Mouse (Mus musculus) forebrain, embryonic 15.5 days (tissue): ENCODE measurements around the gene Nup210l. TPM values are rescaled to one million over a fixed set of nuclear protein-coding genes. Genes with fewer than 3 reads are reported as not detected.
"Not testable (repeated sequence)": the region's sequence is repeated elsewhere in the genome, so short reads cannot be mapped to it uniquely, and the experiment has no call there.

Source experiments
- ATAC-seq: fragments of 200-750 bp; cut with Nextera tagmentation; replicated peaks from 2 replicates; pipeline ENCODE4 v1.8.0; 2017; ENCODE audit warnings: mild to moderate bottlenecking, moderate TSS enrichment, moderate library complexity
- H3K27ac ChIP-seq: fragments of 300-500 bp; sonication (generic); replicated peaks from 2 replicates; pipeline ENCODE4 v1.5.1; 2015; ENCODE audit warnings: mild to moderate bottlenecking, inconsistent platforms
- H3K27me3 ChIP-seq: fragments of 300-500 bp; sonication (generic); 2 replicates; pipeline ENCODE4 v1.6.1; 2015; ENCODE audit warnings: inconsistent platforms
- H3K36me3 ChIP-seq: fragments of 300-500 bp; sonication (generic); 2 replicates; pipeline ENCODE4 v1.6.1; 2015; ENCODE audit warnings: mild to moderate bottlenecking, inconsistent platforms
- H3K4me1 ChIP-seq: fragments of 300-500 bp; sonication (generic); 2 replicates; pipeline ENCODE4 v1.6.1; 2015; ENCODE audit warnings: inconsistent platforms
- H3K4me2 ChIP-seq: fragments of 300-500 bp; sonication (generic); replicated peaks from 2 replicates; pipeline ENCODE4 v1.6.1; 2015; ENCODE audit warnings: mild to moderate bottlenecking, inconsistent platforms
- H3K4me3 ChIP-seq: fragments of 300-500 bp; sonication (generic); 2 replicates; pipeline ENCODE4 v1.5.1; 2015; ENCODE audit warnings: mild to moderate bottlenecking, inconsistent platforms
- H3K9ac ChIP-seq: fragments of 300-500 bp; sonication (generic); replicated peaks from 2 replicates; pipeline ENCODE4 v1.6.1; 2015; ENCODE audit warnings: mild to moderate bottlenecking, inconsistent platforms
- H3K9me3 ChIP-seq: fragments of 300-500 bp; sonication (generic); 2 replicates; pipeline ENCODE4 v1.6.1; 2016; ENCODE audit warnings: inconsistent platforms
- WGBS: fragments of 180-500 bp; shearing (Covaris S2); methylation state at CpG from one replicate; pipeline ENCODE4 v1.1.7; 2015; ENCODE audit warnings: mixed read lengths; 5-methylcytosine and 5-hydroxymethylcytosine counted together
- polyA plus RNA-seq: library from polyadenylated mRNA; unstranded; fragments of >200 nt; fragmentation: Nextera tagmentation; extraction: Ambion mirVana; gene quantifications from 2 replicates; pipeline ENCODE4 v1.2.1, GENCODE M21; 2015

Gene Nup210l
- polyA plus RNA-seq, 1 experiment from 2014 or later = 0.23 TPM

- ATAC-seq = no peak
- no peak overlapping the region for H3K9ac ChIP-seq
These were observed 137.9 kb downstream of the Nup210l start for GRCm38 (mm10) chr3:90241669-90242358.

DNA sequence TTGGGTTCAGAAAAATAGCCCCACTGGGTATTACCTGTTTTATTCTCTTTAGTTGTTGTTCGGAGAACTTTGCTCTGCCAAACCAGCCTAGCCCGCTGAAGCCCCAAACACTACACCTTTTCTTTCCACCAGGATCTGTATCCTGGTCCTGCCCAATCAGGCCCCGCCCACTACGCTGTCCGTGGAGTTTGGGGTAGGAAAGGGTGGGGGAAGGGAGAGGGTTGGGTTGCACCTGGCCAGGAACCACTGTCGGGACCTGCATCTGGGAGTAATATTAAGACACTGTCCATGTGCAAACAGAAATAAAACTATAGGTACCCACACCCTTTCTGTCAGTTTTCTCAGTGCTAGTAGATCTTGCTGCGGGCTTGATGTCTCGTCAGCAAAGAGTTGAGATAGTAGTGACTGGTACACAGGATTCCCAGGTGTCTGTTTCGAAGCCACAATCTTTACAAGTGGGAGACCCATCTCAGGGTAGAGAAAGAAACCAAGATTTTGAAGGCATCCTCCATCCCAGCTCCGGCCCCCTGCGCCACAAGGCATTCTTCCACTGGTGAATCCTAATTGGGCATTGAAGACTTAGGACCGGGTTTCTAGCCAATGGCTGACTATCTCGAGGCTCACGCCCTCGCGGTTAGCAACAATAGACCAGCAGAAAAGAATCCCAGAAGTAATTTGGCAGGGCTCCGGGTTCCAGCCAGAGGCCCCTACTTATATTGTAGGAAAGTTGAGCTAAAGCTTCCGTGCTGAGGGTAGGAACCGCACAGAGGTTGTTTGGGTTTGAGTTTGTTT lies 139.2 kb downstream of the Nup210l start, which contains the start of gene Creb3l4:
Gene Creb3l4, minus strand, starts transcription at position 529 of the 792 bp plus-strand sequence.
- H3K9ac ChIP-seq = peak within 1 kb of the TSS; percentile 35; the same call in 1 of the 2 replicates
- WGBS = 1% methylated on average over 19 of the region's 19 CpGs

More at GRCm38 (mm10) chr3:90241669-90242358, 137.9 kb downstream of the Nup210l start:
- WGBS = 87% methylated on average over 10 of the region's 10 CpGs
- H3K4me2 ChIP-seq = no peak overlapping the region
- H3K36me3 ChIP-seq = no peaks in the 10 kb centered on the region
- no peaks in the 10 kb centered on the region for H3K9me3 ChIP-seq
- no peaks in the 10 kb centered on the region for H3K27me3 ChIP-seq
- H3K27ac ChIP-seq = no peak overlapping the region
- H3K4me1 ChIP-seq = peaks cover 13% of the 10 kb centered on the region
- no peak overlapping the region for H3K4me3 ChIP-seq

DNA sequence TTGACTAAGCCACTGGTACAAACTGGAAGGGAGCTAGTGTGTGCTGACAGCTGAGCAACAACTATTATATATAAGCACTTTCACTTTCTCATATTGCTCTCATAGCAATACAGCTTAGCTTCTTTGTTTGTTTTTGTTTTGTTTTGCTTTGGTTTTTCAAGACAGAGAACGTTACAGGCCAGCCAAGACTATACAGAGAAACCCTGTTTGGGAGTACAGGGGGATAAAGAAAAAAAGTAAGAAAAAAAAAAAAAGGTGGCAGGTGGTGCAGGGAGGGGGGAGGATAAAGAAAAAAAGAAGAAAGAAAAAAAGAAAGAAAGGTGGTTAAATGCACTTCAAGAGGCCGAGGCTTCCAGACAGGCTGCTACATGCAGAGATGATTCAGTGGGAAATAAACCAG lies 141.5 kb downstream of the Nup210l start:
- 49% methylated on average over 2 of the region's 2 CpGs for WGBS
- no peak overlapping the region for H3K9ac ChIP-seq

More for the DNA sequence above, 139.2 kb downstream of the Nup210l start, which contains the start of gene Creb3l4:
- peak within 1 kb of the TSS; percentile 55 for H3K27ac ChIP-seq
- peaks cover 18% of the 10 kb centered on the region for H3K4me1 ChIP-seq
- peak within 1 kb of the TSS; percentile 52 for H3K4me2 ChIP-seq
- no peaks in the 10 kb centered on the region for H3K9me3 ChIP-seq
- no peaks in the 10 kb centered on the region for H3K36me3 ChIP-seq
- H3K27me3 ChIP-seq = no peaks in the 10 kb centered on the region
- peak; percentile 59 for ATAC-seq
- H3K4me3 ChIP-seq = peak within 1 kb of the TSS; percentile 35

GRCm38 (mm10) chr3:90247630-90247959 lies 143.7 kb downstream of the Nup210l start:
- H3K27ac ChIP-seq = peak overlapping the region; percentile 84
- peak overlapping the region; percentile 84 for H3K4me2 ChIP-seq
- H3K9ac ChIP-seq = peak overlapping the region; percentile 42
- peak; percentile 26; the same call in 1 of the 2 replicates for ATAC-seq
- H3K27me3 ChIP-seq = no peaks in the 10 kb centered on the region
- H3K9me3 ChIP-seq = no peaks in the 10 kb centered on the region
- H3K36me3 ChIP-seq = peaks cover 5% of the 10 kb centered on the region; the same call in 1 of the 2 replicates
- 0% methylated on average over 3 of the region's 3 CpGs for WGBS
- H3K4me1 ChIP-seq = peaks cover 29% of the 10 kb centered on the region
- peak overlapping the region; percentile 88 for H3K4me3 ChIP-seq

More for the DNA sequence above, 141.5 kb downstream of the Nup210l start:
- ATAC-seq = no peak
- H3K9me3 ChIP-seq = no peaks in the 10 kb centered on the region
- H3K4me2 ChIP-seq = no peak overlapping the region
- no peak overlapping the region for H3K27ac ChIP-seq
- H3K4me3 ChIP-seq = no peak overlapping the region
- peaks cover 30% of the 10 kb centered on the region for H3K4me1 ChIP-seq
- H3K27me3 ChIP-seq = no peaks in the 10 kb centered on the region
- H3K36me3 ChIP-seq = no peaks in the 10 kb centered on the region

DNA sequence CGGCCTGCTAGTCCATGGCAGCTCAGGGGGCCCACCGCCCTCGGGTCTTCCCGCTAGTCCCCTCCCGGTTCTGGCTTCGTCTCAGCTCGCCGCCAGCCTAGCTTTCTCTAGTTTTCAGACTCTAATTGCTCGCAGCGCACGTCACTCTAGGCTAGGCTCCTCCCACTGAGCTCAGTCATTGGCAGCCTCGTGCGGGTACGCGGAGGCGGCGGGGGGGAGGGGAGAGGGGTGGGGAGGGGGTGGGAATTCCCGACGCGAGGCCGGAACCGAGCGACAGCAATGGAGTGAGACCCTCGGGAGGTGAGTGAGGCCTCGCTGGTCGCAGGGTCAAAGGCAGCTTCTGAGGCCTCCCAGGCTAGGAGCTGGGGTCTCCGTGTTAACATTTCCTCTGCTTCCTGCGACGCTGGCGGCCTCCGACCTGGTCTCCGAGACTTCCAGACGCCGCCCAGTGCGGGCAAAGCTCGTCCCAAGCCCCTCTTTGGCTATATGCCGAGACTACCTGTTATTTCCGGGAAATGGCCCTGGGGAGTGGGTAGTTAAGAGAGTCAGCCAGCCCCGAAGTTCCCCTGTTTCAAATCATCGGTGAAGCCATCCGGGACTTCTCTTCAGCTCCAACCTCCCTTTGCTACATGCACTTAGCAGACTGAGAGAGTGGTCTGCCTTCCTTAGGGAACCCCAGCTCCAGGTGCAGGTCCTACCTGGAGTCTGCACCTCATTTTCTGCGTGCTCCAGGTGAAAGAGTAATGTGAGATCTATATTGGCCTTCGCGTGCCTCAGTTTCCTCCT lies 144.2 kb downstream of the Nup210l start, which contains the start of gene Slc39a1:
Gene Slc39a1, plus strand, starts transcription at position 213 of the 786 bp plus-strand sequence.
- Histone ChIP-seq H3K4me3 (peak within 1 kb of the TSS; percentile 88), H3K4me1 (peaks cover 23% of the 10 kb centered on the region), H3K4me2 (peak within 1 kb of the TSS; percentile 84), H3K9me3 (no peaks in the 10 kb centered on the region), H3K27ac (peak within 1 kb of the TSS; percentile 84), H3K27me3 (no peaks in the 10 kb centered on the region), H3K9ac (peak within 1 kb of the TSS; percentile 84), H3K36me3 (peaks cover 5% of the 10 kb centered on the region; the same call in 1 of the 2 replicates)
- peak; percentile 95 for ATAC-seq
- WGBS = under 1% methylated on average over 44 of the region's 44 CpGs

DNA sequence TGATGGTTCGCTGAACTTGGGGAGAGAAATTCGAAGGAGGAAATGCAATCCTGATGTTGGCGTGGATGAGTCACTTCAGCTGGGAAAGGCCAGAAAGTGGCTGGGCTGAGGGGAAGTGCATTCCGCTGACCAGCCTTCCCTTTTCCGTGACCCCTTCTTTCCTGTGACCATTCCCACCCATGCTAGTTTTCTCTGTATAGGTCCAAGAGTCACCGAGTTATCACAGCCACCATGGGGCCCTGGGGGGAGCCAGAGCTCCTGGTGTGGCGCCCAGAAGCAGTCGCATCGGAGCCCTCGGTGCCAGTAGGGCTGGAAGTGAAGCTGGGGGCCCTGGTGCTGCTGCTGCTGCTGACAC lies 144.8 kb downstream of the Nup210l start:
- Histone ChIP-seq H3K4me3 (peak overlapping the region; percentile 88), H3K27me3 (no peaks in the 10 kb centered on the region), H3K36me3 (peaks cover 5% of the 10 kb centered on the region; the same call in 1 of the 2 replicates), H3K9ac (peak overlapping the region; percentile 84), H3K27ac (peak overlapping the region; percentile 84), H3K4me2 (peak overlapping the region; percentile 84), H3K4me1 (peaks cover 18% of the 10 kb centered on the region), H3K9me3 (no peaks in the 10 kb centered on the region)
- 6% methylated on average over 10 of the region's 10 CpGs for WGBS
- no peak for ATAC-seq

GRCm38 (mm10) chr3:90250791-90251190 lies 146.9 kb downstream of the Nup210l start:
- H3K27ac ChIP-seq = no peak overlapping the region
- no peaks in the 10 kb centered on the region for H3K27me3 ChIP-seq
- H3K9ac ChIP-seq = no peak overlapping the region
- no peak overlapping the region for H3K4me2 ChIP-seq
- H3K4me3 ChIP-seq = no peak overlapping the region
- no peak for ATAC-seq
- WGBS = 88% methylated on average over 6 of the region's 6 CpGs
- peaks cover 5% of the 10 kb centered on the region; the same call in 1 of the 2 replicates for H3K36me3 ChIP-seq
- no peaks in the 10 kb centered on the region for H3K9me3 ChIP-seq
- H3K4me1 ChIP-seq = peaks cover 28% of the 10 kb centered on the region

DNA sequence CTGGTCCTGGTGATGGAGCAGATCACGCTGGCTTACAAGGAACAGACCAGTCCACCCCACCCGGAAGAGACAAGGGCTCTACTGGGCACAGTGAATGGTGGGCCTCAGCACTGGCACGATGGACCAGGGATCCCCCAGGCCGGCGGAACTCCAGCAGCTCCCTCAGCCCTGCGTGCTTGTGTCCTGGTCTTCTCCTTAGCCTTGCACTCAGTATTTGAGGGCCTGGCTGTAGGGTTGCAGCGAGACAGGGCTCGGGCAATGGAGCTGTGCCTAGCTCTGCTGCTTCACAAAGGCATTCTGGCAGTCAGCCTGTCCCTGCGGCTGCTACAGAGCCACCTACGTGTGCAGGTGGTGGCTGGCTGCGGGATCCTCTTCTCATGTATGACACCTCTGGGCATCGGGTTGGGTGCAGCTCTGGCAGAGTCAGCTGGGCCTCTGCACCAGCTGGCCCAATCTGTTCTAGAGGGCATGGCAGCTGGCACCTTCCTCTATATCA lies 147.8 kb downstream of the Nup210l start:
- H3K9me3 ChIP-seq, ATAC-seq, H3K9ac ChIP-seq, H3K27me3 ChIP-seq, H3K4me3 ChIP-seq, H3K27ac ChIP-seq, H3K36me3 ChIP-seq, H3K4me2 ChIP-seq: not testable (repeated sequence)
- H3K4me1 ChIP-seq = peaks cover 35% of the 10 kb centered on the region
- 92% methylated on average over 10 of the region's 12 CpGs for WGBS

- not testable (repeated sequence) for H3K4me3 ChIP-seq, H3K9me3 ChIP-seq, H3K9ac ChIP-seq, H3K27me3 ChIP-seq, H3K4me2 ChIP-seq, ATAC-seq, H3K27ac ChIP-seq, H3K36me3 ChIP-seq
- WGBS = 88% methylated on average over 2 of the region's 2 CpGs
- peaks cover 33% of the 10 kb centered on the region for H3K4me1 ChIP-seq
These were observed 148.7 kb downstream of the Nup210l start for GRCm38 (mm10) chr3:90252659-90253058.

- Histone ChIP-seq H3K4me1 (peaks cover 31% of the 10 kb centered on the region), H3K4me2 (0 out of 2 replicates have a peak overlapping the region, but pooled peaks have one; percentile 73), H3K4me3 (peak overlapping the region; percentile 64)
- H3K27me3 ChIP-seq, H3K36me3 ChIP-seq, H3K27ac ChIP-seq, H3K9ac ChIP-seq, H3K9me3 ChIP-seq: not testable (repeated sequence)
- peak; percentile 1 for ATAC-seq
- 75% methylated on average over 1 of the region's 1 CpGs for WGBS
These were observed 149.2 kb downstream of the Nup210l start for GRCm38 (mm10) chr3:90253174-90253573.

DNA sequence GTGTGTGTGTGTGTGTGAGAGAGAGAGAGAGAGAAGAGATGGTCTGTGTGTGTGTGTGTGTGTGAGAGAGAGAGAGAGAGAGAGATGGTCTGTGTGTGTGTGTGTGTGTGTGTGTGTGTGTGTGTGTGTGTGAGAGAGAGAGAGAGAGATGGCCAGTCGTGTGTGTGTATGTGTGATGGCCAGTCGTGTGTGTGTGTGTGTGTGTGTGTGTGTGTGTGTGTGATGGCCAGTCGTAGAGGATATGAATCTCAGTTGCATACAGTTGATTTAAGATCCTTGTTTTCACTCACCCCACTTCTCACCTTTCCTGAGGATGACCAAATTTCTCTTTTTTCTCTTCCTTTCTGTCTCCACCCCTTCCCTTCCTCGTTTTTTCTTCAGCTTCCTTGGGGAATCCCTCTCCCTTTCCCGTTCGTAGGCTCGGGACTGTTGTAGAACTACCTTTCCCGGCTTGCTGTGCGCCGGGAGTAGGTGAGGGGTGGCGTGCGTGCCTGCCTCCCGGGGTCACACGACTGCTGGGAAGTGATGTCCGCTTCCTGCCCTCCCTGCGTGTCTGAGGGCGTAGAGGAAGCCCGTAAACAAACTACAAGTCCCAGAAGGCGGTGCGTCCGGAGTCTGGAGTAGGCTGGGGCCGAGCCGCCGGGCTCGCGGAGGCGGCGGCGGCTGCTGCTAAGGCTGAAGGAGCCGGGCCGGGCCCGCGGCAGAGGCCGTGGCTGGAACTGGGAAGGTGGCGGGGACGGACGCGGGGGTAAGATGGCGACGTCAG lies 149.9 kb downstream of the Nup210l start, which contains the start of gene Crtc2:
Gene Crtc2, plus strand, starts transcription at position 511 of the 766 bp plus-strand sequence.
- Histone ChIP-seq H3K4me2 (peak within 1 kb of the TSS; percentile 73), H3K9ac (peak within 1 kb of the TSS; percentile 76), H3K27ac (peak within 1 kb of the TSS; percentile 67), H3K4me3 (peak within 1 kb of the TSS; percentile 64), H3K36me3 (peaks cover 11% of the 10 kb centered on the region), H3K27me3 (no peaks in the 10 kb centered on the region), H3K9me3 (no peaks in the 10 kb centered on the region), H3K4me1 (peaks cover 27% of the 10 kb centered on the region)
- 2% methylated on average over 40 of the region's 40 CpGs for WGBS
- peak; percentile 98 for ATAC-seq
